Mouse (Mus musculus) embryonic facial prominence, embryonic 11.5 days (tissue): ENCODE measurements around the gene Rnf181. TPM values are rescaled to one million over a fixed set of nuclear protein-coding genes. Genes with fewer than 3 reads are reported as not detected.

Source experiments
- ATAC-seq: fragments of 200-750 bp; cut with Nextera tagmentation; replicated peaks from 2 replicates; pipeline ENCODE4 v1.8.0; 2017; ENCODE audit warnings: low read depth; ENCODE audit not compliant: insufficient number of reproducible peaks, low FRiP score, low TSS enrichment
- DNase-seq: peaks from one replicate; pipeline ENCODE4 v3.0.0-alpha.2; 2015; ENCODE audit warnings: low spot score
- H3K27ac ChIP-seq: fragments of 300-500 bp; sonication (generic); replicated peaks from 2 replicates; pipeline ENCODE4 v1.5.1; 2014; ENCODE audit warnings: mild to moderate bottlenecking, low read depth, low read length, control low read depth
- H3K27me3 ChIP-seq: fragments of 300-500 bp; sonication (generic); 2 replicates; pipeline ENCODE4 v1.6.1; 2014; ENCODE audit warnings: mild to moderate bottlenecking, low read length, moderate library complexity, mixed read lengths; ENCODE audit not compliant: control insufficient read depth, insufficient read depth
- H3K36me3 ChIP-seq: fragments of 300-500 bp; sonication (generic); replicated peaks from 2 replicates; pipeline ENCODE4 v1.6.1; 2014; ENCODE audit warnings: low read depth, mild to moderate bottlenecking, low read length, moderate library complexity, mixed read lengths; ENCODE audit not compliant: control insufficient read depth, insufficient read depth
- H3K4me1 ChIP-seq: fragments of 300-500 bp; sonication (generic); 2 replicates; pipeline ENCODE4 v1.6.1; 2014; ENCODE audit warnings: low read length, mixed read lengths; ENCODE audit not compliant: control insufficient read depth, insufficient read depth
- H3K4me2 ChIP-seq: fragments of 300-500 bp; sonication (generic); 2 replicates; pipeline ENCODE4 v1.6.1; 2014; ENCODE audit warnings: low read depth, mild to moderate bottlenecking, control low read depth, low read length, moderate library complexity
- H3K4me3 ChIP-seq: fragments of 300-500 bp; sonication (generic); 2 replicates; pipeline ENCODE4 v1.5.1; 2014; ENCODE audit warnings: low read depth, low read length, control low read depth
- H3K9ac ChIP-seq: fragments of 300-500 bp; sonication (generic); replicated peaks from 2 replicates; pipeline ENCODE4 v1.6.1; 2014; ENCODE audit warnings: mild to moderate bottlenecking, control low read depth, low read length
- H3K9me3 ChIP-seq: fragments of 300-500 bp; sonication (generic); replicated peaks from 2 replicates; pipeline ENCODE4 v1.6.1; 2016; ENCODE audit warnings: mild to moderate bottlenecking, low read length, inconsistent platforms, mixed read lengths; ENCODE audit not compliant: control insufficient read depth
- WGBS: fragments of 180-500 bp; shearing (Covaris S2); extraction: QIAGEN DNeasy Blood & Tissue Kit; methylation state at CpG from one replicate; pipeline ENCODE4 v1.1.7; 2014; 5-methylcytosine and 5-hydroxymethylcytosine counted together
- polyA plus RNA-seq: library from polyadenylated mRNA; unstranded; fragments of >200 nt; fragmentation: Nextera tagmentation; extraction: Ambion mirVana; gene quantifications from 2 replicates; pipeline ENCODE4 v1.2.1, GENCODE M21; 2014

Rnf181 gene
- polyA plus RNA-seq, 1 experiment from 2014 or later = 95.1 TPM

- Histone ChIP-seq H3K9ac (no peak overlapping the region), H3K36me3 (no peaks in the 10 kb centered on the region), H3K9me3 (no peaks in the 10 kb centered on the region), H3K4me3 (no peak overlapping the region), H3K27me3 (peaks cover 5% of the 10 kb centered on the region; the same call in 1 of the 2 replicates), H3K4me1 (no peaks in the 10 kb centered on the region; the same call in 1 of the 2 replicates), H3K27ac (no peak overlapping the region), H3K4me2 (no peak overlapping the region)
- no peak for DNase-seq
- WGBS = 76% methylated on average over 6 of the region's 6 CpGs
- no peak for ATAC-seq
These were observed 15.7 kb upstream of the Rnf181 start for GRCm38 (mm10) chr6:72382494-72382893.

GRCm38 (mm10) chr6:72380131-72380770 is 13.5 kb upstream of the Rnf181 start, which contains the start of gene Vamp5:
Vamp5 (minus strand) TSS chr6:72380468.
- WGBS = 2% methylated on average over 49 of the region's 49 CpGs
- Histone ChIP-seq H3K27me3 (peaks cover 5% of the 10 kb centered on the region; the same call in 1 of the 2 replicates), H3K4me2 (peak within 1 kb of the TSS; percentile 84), H3K27ac (peak within 1 kb of the TSS; percentile 35; the same call in 1 of the 2 replicates), H3K4me3 (peak within 1 kb of the TSS; percentile 45), H3K4me1 (no peaks in the 10 kb centered on the region; the same call in 1 of the 2 replicates), H3K9me3 (no peaks in the 10 kb centered on the region), H3K9ac (peak within 1 kb of the TSS; percentile 63), H3K36me3 (no peaks in the 10 kb centered on the region)
- DNase-seq = peak; percentile 59
- peak; percentile 45; the same call in 1 of the 2 replicates for ATAC-seq

- Histone ChIP-seq H3K36me3 (no peaks in the 10 kb centered on the region), H3K4me3 (peak overlapping the region; percentile 45), H3K9ac (peak overlapping the region; percentile 63), H3K27me3 (peaks cover 5% of the 10 kb centered on the region; the same call in 1 of the 2 replicates), H3K4me2 (peak overlapping the region; percentile 84), H3K9me3 (no peaks in the 10 kb centered on the region), H3K27ac (peak overlapping the region; percentile 35; the same call in 1 of the 2 replicates), H3K4me1 (no peaks in the 10 kb centered on the region; the same call in 1 of the 2 replicates)
- DNase-seq = no peak
- no peak for ATAC-seq
- 33% methylated on average over 7 of the region's 7 CpGs for WGBS
These were observed 12.8 kb upstream of the Rnf181 start for GRCm38 (mm10) chr6:72379377-72380130.

GRCm38 (mm10) chr6:72378510-72379234 is 11.9 kb upstream of the Rnf181 start:
- Histone ChIP-seq H3K4me3 (no peak overlapping the region), H3K27me3 (peaks cover 5% of the 10 kb centered on the region; the same call in 1 of the 2 replicates), H3K4me1 (no peaks in the 10 kb centered on the region; the same call in 1 of the 2 replicates), H3K36me3 (no peaks in the 10 kb centered on the region), H3K4me2 (no peak overlapping the region), H3K9ac (no peak overlapping the region), H3K9me3 (no peaks in the 10 kb centered on the region), H3K27ac (no peak overlapping the region)
- 84% methylated on average over 8 of the region's 8 CpGs for WGBS
- no peak for ATAC-seq
- DNase-seq = no peak

- H3K27ac ChIP-seq = no peak overlapping the region
- DNase-seq (no peak), ATAC-seq (no peak)
- no peak overlapping the region for H3K4me2 ChIP-seq
- no peak overlapping the region for H3K4me3 ChIP-seq
- no peak overlapping the region for H3K9ac ChIP-seq
- peaks cover 2% of the 10 kb centered on the region; the same call in 1 of the 2 replicates for H3K27me3 ChIP-seq
- H3K36me3 ChIP-seq = no peaks in the 10 kb centered on the region
- H3K9me3 ChIP-seq = no peaks in the 10 kb centered on the region
- H3K4me1 ChIP-seq = no peaks in the 10 kb centered on the region
- 78% methylated on average over 15 of the region's 15 CpGs for WGBS
These were observed 8.2 kb upstream of the Rnf181 start for GRCm38 (mm10) chr6:72374820-72375563.

- DNase-seq = no peak
These were observed 7.5 kb upstream of the Rnf181 start for GRCm38 (mm10) chr6:72374206-72374605.

GRCm38 (mm10) chr6:72373184-72373583 is 6.4 kb upstream of the Rnf181 start:
- DNase-seq = no peak
- no peak overlapping the region for H3K9ac ChIP-seq
- H3K4me2 ChIP-seq = no peak overlapping the region
- H3K4me1 ChIP-seq = no peaks in the 10 kb centered on the region
- H3K9me3 ChIP-seq = no peaks in the 10 kb centered on the region
- no peaks in the 10 kb centered on the region for H3K36me3 ChIP-seq
- 86% methylated on average over 4 of the region's 4 CpGs for WGBS
- ATAC-seq = no peak
- H3K27ac ChIP-seq = no peak overlapping the region
- no peak overlapping the region for H3K4me3 ChIP-seq
- no peaks in the 10 kb centered on the region for H3K27me3 ChIP-seq

More at GRCm38 (mm10) chr6:72374206-72374605, 7.5 kb upstream of the Rnf181 start:
- Histone ChIP-seq H3K27ac (no peak overlapping the region), H3K9ac (no peak overlapping the region), H3K9me3 (no peaks in the 10 kb centered on the region), H3K4me2 (no peak overlapping the region), H3K4me1 (no peaks in the 10 kb centered on the region), H3K36me3 (no peaks in the 10 kb centered on the region), H3K27me3 (no peaks in the 10 kb centered on the region; the same call in 1 of the 2 replicates), H3K4me3 (no peak overlapping the region)
- no peak for ATAC-seq
- 71% methylated on average over 7 of the region's 7 CpGs for WGBS
